ENCODE assay signal across 18 mouse cellular contexts in the genomic region with DNA sequence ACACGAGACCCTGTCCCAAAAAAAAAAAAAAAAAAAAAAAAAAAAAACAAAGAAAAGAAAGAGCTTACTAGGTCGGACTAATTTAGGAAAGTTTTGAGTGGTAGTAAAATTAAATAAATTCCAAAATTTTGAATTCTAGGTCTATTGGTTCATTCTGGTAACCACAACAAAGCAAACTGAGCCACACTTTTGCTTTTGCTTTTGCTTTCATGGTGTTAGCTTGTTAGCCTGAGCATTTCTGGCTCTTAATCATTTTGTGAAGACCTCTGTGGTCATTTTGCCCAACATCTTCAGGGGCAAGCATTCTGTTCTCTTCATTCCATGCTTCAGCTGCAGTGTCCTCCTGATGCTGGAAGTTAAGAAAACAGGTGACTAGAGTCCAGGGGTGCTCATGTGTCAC.
"Had no signal": no experiment of that assay in that cellular context is flagged by ENCODE, and none has a peak within 500 bp of the region (broad histone marks: within the 10 kb centered on the region; RNA-seq: fewer than 3 reads in every experiment).

No protein-coding gene starts in this region.

- DNase-seq: lung, adult 18-20 months; lung, embryonic 14.5 days; lung, postnatal 36 days; midbrain, embryonic 14.5 days; retina, postnatal 1 day; right cerebral cortex, adult 18-20 months; right cerebral cortex, postnatal 25 days; right cerebral cortex, postnatal 4 days; spleen, adult 18-20 months; thymus, adult 18-20 months; thymus, postnatal 14 days; thymus, postnatal 36 days had no signal

- H3K9me3 ChIP-seq: midbrain, embryonic 10.5 days; midbrain, embryonic 12.5 days; neural tube, embryonic 12.5 days had no signal

- H3K9ac ChIP-seq: lung, embryonic 14.5 days; midbrain, embryonic 12.5 days; neural tube, embryonic 12.5 days had no signal

- H3K27me3 ChIP-seq: midbrain, embryonic 12.5 days; neural tube, embryonic 12.5 days had no signal

- H3K4me3 ChIP-seq: midbrain, embryonic 10.5 days; midbrain, embryonic 12.5 days; myocyte; neural tube, embryonic 12.5 days had no signal

- H3K27ac ChIP-seq: macrophage; midbrain, embryonic 10.5 days; midbrain, embryonic 12.5 days; neural tube, embryonic 12.5 days had no signal

- ATAC-seq: midbrain, embryonic 16.5 days had no signal

- H3K4me1 ChIP-seq: midbrain, embryonic 12.5 days; neural tube, embryonic 12.5 days had no signal

- H3K4me2 ChIP-seq: lung, embryonic 14.5 days; midbrain, embryonic 12.5 days; neural tube, embryonic 12.5 days had no signal
